Mouse (Mus musculus): ENCODE measurements around the gene Lce1a1. TPM values are rescaled to one million over a fixed set of nuclear protein-coding genes. Genes with fewer than 3 reads are reported as not detected.

Lce1a1 gene
- not detected in 3 replicates for total RNA-seq (2017)

GRCm38 (mm10) chr3:92648207-92648606 lies at the start of gene Lce1a1:
Gene Lce1a1 (minus strand): TSS chr3:92648307.
- ATAC-seq (replicated peaks; ENCODE audit: insufficient number of reproducible peaks, low FRiP score, low TSS enrichment, poor library complexity, severe bottlenecking) = no peak

GRCm38 (mm10) chr3:92694613-92695012 lies 46.5 kb upstream of the Lce1a1 start:
- ATAC-seq (replicated peaks; ENCODE audit: insufficient number of reproducible peaks, low FRiP score, low TSS enrichment, poor library complexity, severe bottlenecking) = no peak

GRCm38 (mm10) chr3:92691688-92692087 lies 43.6 kb upstream of the Lce1a1 start:
- ATAC-seq (replicated peaks; ENCODE audit: insufficient number of reproducible peaks, low FRiP score, low TSS enrichment, poor library complexity, severe bottlenecking) = no peak

GRCm38 (mm10) chr3:92689154-92689553 lies 41.0 kb upstream of the Lce1a1 start:
- peak; percentile 27; the same call in 1 of the 2 replicates for ATAC-seq (replicated peaks; ENCODE audit: insufficient number of reproducible peaks, low FRiP score, low TSS enrichment, poor library complexity, severe bottlenecking)

- no peak for ATAC-seq (replicated peaks; ENCODE audit: insufficient number of reproducible peaks, low FRiP score, low TSS enrichment, poor library complexity, severe bottlenecking)
Observed at GRCm38 (mm10) chr3:92687110-92687509, 39.0 kb upstream of the Lce1a1 start, which contains the start of gene Lce1d. Gene Lce1d (minus strand): TSS chr3:92687210.

GRCm38 (mm10) chr3:92678947-92679346 lies 30.8 kb upstream of the Lce1a1 start, which contains the start of gene Lce1c:
Gene Lce1c (plus strand): TSS chr3:92679247.
- no peak for ATAC-seq (replicated peaks; ENCODE audit: insufficient number of reproducible peaks, low FRiP score, low TSS enrichment, poor library complexity, severe bottlenecking)

GRCm38 (mm10) chr3:92670215-92670614 lies 22.1 kb upstream of the Lce1a1 start, which contains the start of gene Lce1a2:
Gene Lce1a2 (minus strand): TSS chr3:92670315.
- ATAC-seq (replicated peaks; ENCODE audit: insufficient number of reproducible peaks, low FRiP score, low TSS enrichment, poor library complexity, severe bottlenecking) = no peak

- ATAC-seq (replicated peaks; ENCODE audit: insufficient number of reproducible peaks, low FRiP score, low TSS enrichment, poor library complexity, severe bottlenecking) = no peak
Observed at GRCm38 (mm10) chr3:92656826-92657225, 8.7 kb upstream of the Lce1a1 start, which contains the start of gene Lce1b. Gene Lce1b (minus strand): TSS chr3:92656926.

GRCm38 (mm10) chr3:92639854-92640253 lies 8.3 kb downstream of the Lce1a1 start:
- ATAC-seq (replicated peaks; ENCODE audit: insufficient number of reproducible peaks, low FRiP score, low TSS enrichment, poor library complexity, severe bottlenecking) = no peak

GRCm38 (mm10) chr3:92638653-92638991 lies 9.5 kb downstream of the Lce1a1 start:
- ATAC-seq (replicated peaks; ENCODE audit: insufficient number of reproducible peaks, low FRiP score, low TSS enrichment, poor library complexity, severe bottlenecking) = no peak

- no peak for ATAC-seq (replicated peaks; ENCODE audit: insufficient number of reproducible peaks, low FRiP score, low TSS enrichment, poor library complexity, severe bottlenecking)
Observed at GRCm38 (mm10) chr3:92637745-92638652, 10.1 kb downstream of the Lce1a1 start.

GRCm38 (mm10) chr3:92621560-92621959 lies 26.5 kb downstream of the Lce1a1 start, which contains the start of gene Lce6a:
Gene Lce6a (minus strand): TSS chr3:92621660.
- ATAC-seq (replicated peaks; ENCODE audit: insufficient number of reproducible peaks, low FRiP score, low TSS enrichment, poor library complexity, severe bottlenecking) = no peak

- ATAC-seq (replicated peaks; ENCODE audit: insufficient number of reproducible peaks, low FRiP score, low TSS enrichment, poor library complexity, severe bottlenecking) = no peak
Observed at GRCm38 (mm10) chr3:92609804-92610203, 38.3 kb downstream of the Lce1a1 start.

GRCm38 (mm10) chr3:92607392-92607791 lies 40.7 kb downstream of the Lce1a1 start, which contains the start of gene 2210017I01Rik:
Gene 2210017I01Rik (minus strand): TSS chr3:92607492.
- no peak for ATAC-seq (replicated peaks; ENCODE audit: insufficient number of reproducible peaks, low FRiP score, low TSS enrichment, poor library complexity, severe bottlenecking)

GRCm38 (mm10) chr3:92602169-92602568 lies 45.9 kb downstream of the Lce1a1 start:
- ATAC-seq (replicated peaks; ENCODE audit: insufficient number of reproducible peaks, low FRiP score, low TSS enrichment, poor library complexity, severe bottlenecking) = no peak

GRCm38 (mm10) chr3:92600456-92600855 lies 47.7 kb downstream of the Lce1a1 start:
- no peak for ATAC-seq (replicated peaks; ENCODE audit: insufficient number of reproducible peaks, low FRiP score, low TSS enrichment, poor library complexity, severe bottlenecking)

- no peak for ATAC-seq (replicated peaks; ENCODE audit: insufficient number of reproducible peaks, low FRiP score, low TSS enrichment, poor library complexity, severe bottlenecking)
Observed at GRCm38 (mm10) chr3:92599973-92600372, 48.1 kb downstream of the Lce1a1 start.

GRCm38 (mm10) chr3:92598429-92598828 lies 49.7 kb downstream of the Lce1a1 start:
- ATAC-seq (replicated peaks; ENCODE audit: insufficient number of reproducible peaks, low FRiP score, low TSS enrichment, poor library complexity, severe bottlenecking) = no peak

Data from monocyte, adult 5-6 weeks (primary cell).